Mouse (Mus musculus): ENCODE results near the gene Col4a3bp.

GRCm38 (mm10) chr13:96574170-96574569 lies 31.8 kb downstream of the Col4a3bp start:
- TF ChIP-seq CTCF (IDR thresholded peaks at IDR 0.05; ENCODE audit: borderline replicate concordance, control insufficient read depth, extremely low read depth, insufficient read depth, low read length, poor library complexity) (no peak), POLR2A (IDR thresholded peaks at IDR 0.05; ENCODE audit: control insufficient read depth, extremely low read depth, insufficient read depth, low read length, poor library complexity) (no peak)
